ENCODE assay signal across 13 mouse cellular contexts in genomic region chr9:93072140-93072539, GRCm38 (mm10).
"Had no signal": no experiment of that assay in that cellular context is flagged by ENCODE, and none has a peak within 500 bp of the region (broad histone marks: within the 10 kb centered on the region; RNA-seq: fewer than 3 reads in every experiment).

No protein-coding gene starts in this region.

- H3K4me2 ChIP-seq: limb, embryonic 15.5 days; midbrain, embryonic 12.5 days; neural tube, embryonic 15.5 days had no signal

- H3K4me3 ChIP-seq: layer of hippocampus, adult 2 months; left cerebral cortex, adult 2 months; limb, embryonic 15.5 days; midbrain, embryonic 12.5 days; myocyte; neural tube, embryonic 15.5 days had no signal

- DNase-seq: kidney, postnatal 10 days; kidney, postnatal 4 days; lung, adult 18-20 months; right cerebral cortex, adult 18-20 months; right cerebral cortex, postnatal 25 days; thymus, postnatal 36 days had no signal

- H3K4me1 ChIP-seq: limb, embryonic 15.5 days; midbrain, embryonic 12.5 days; neural tube, embryonic 15.5 days had no signal

- H3K27ac ChIP-seq: layer of hippocampus, adult 2 months; left cerebral cortex, adult 2 months; limb, embryonic 15.5 days; liver, embryonic 14.5 days; midbrain, embryonic 12.5 days; neural tube, embryonic 15.5 days had no signal

- H3K27me3 ChIP-seq: limb, embryonic 15.5 days; midbrain, embryonic 12.5 days; neural tube, embryonic 15.5 days had no signal

- H3K36me3 ChIP-seq: limb, embryonic 15.5 days; midbrain, embryonic 12.5 days; neural tube, embryonic 15.5 days had no signal

- H3K9me3 ChIP-seq: limb, embryonic 15.5 days; midbrain, embryonic 12.5 days; neural tube, embryonic 15.5 days had no signal

- H3K9ac ChIP-seq: limb, embryonic 15.5 days; liver, embryonic 14.5 days; midbrain, embryonic 12.5 days; neural tube, embryonic 15.5 days had no signal
